Mouse (Mus musculus) neural tube, embryonic 14.5 days (tissue): ENCODE measurements around the gene Akt3. TPM values are rescaled to one million over a fixed set of nuclear protein-coding genes. Genes with fewer than 3 reads are reported as not detected.

ENCODE experiments used
- ATAC-seq: fragments of 200-750 bp; cut with Nextera tagmentation; 2 replicates; pipeline ENCODE4 v1.8.0; 2017; ENCODE audit warnings: low read depth, mild to moderate bottlenecking, moderate TSS enrichment, moderate library complexity
- H3K27ac ChIP-seq: fragments of 300-500 bp; sonication (generic); 2 replicates; pipeline ENCODE4 v1.5.1; 2014; ENCODE audit warnings: low read depth, mild to moderate bottlenecking, control low read depth, low read length, moderate library complexity, mixed read lengths
- H3K27me3 ChIP-seq: fragments of 300-500 bp; sonication (generic); 2 replicates; pipeline ENCODE4 v1.6.1; 2014; ENCODE audit warnings: low read length; ENCODE audit not compliant: control insufficient read depth, insufficient read depth
- H3K36me3 ChIP-seq: fragments of 300-500 bp; sonication (generic); 2 replicates; pipeline ENCODE4 v1.6.1; 2014; ENCODE audit warnings: low read length, mixed read lengths; ENCODE audit not compliant: control insufficient read depth, insufficient read depth
- H3K4me1 ChIP-seq: fragments of 300-500 bp; sonication (generic); 2 replicates; pipeline ENCODE4 v1.6.1; 2014; ENCODE audit warnings: low read length; ENCODE audit not compliant: control insufficient read depth, insufficient read depth
- H3K4me2 ChIP-seq: fragments of 300-500 bp; sonication (generic); 2 replicates; pipeline ENCODE4 v1.6.1; 2014; ENCODE audit warnings: mild to moderate bottlenecking, low read depth, low read length, control low read depth
- H3K4me3 ChIP-seq: fragments of 300-500 bp; sonication (generic); 2 replicates; pipeline ENCODE4 v1.5.1; 2014; ENCODE audit warnings: low read depth, low read length, control low read depth, mixed read lengths
- H3K9ac ChIP-seq: fragments of 300-500 bp; sonication (generic); replicated peaks from 2 replicates; pipeline ENCODE4 v1.6.1; 2014; ENCODE audit warnings: low read depth, mild to moderate bottlenecking, control low read depth, low read length, mixed read lengths
- H3K9me3 ChIP-seq: fragments of 300-500 bp; sonication (generic); 2 replicates; pipeline ENCODE4 v1.6.1; 2016; ENCODE audit warnings: low read length; ENCODE audit not compliant: control insufficient read depth
- WGBS: fragments of 180-500 bp; shearing (Covaris S2); extraction: QIAGEN DNeasy Blood & Tissue Kit; methylation state at CpG from one replicate; pipeline ENCODE4 v1.1.7; 2014; 5-methylcytosine and 5-hydroxymethylcytosine counted together
- polyA plus RNA-seq: library from polyadenylated mRNA; unstranded; fragments of >200 nt; fragmentation: Nextera tagmentation; extraction: Ambion mirVana; gene quantifications from 2 replicates; pipeline ENCODE4 v1.2.1, GENCODE M21; 2014

The Akt3 gene
- polyA plus RNA-seq, 1 experiment from 2014 or later, result 24.0 TPM

- Histone ChIP-seq H3K4me1 (peaks cover 9% of the 10 kb centered on the region; the same call in 1 of the 2 replicates), H3K9ac (no peak overlapping the region), H3K4me2 (no peak overlapping the region), H3K27ac (no peak overlapping the region), H3K9me3 (no peaks in the 10 kb centered on the region), H3K4me3 (no peak overlapping the region), H3K36me3 (no peaks in the 10 kb centered on the region), H3K27me3 (no peaks in the 10 kb centered on the region)
- no peak for ATAC-seq
- 54% methylated on average over 6 of the region's 6 CpGs for WGBS
Measured at GRCm38 (mm10) chr1:177014921-177015439, 243.0 kb downstream of the Akt3 start.

GRCm38 (mm10) chr1:177014346-177014745 lies 243.7 kb downstream of the Akt3 start:
- no peak for ATAC-seq
- no peak overlapping the region for H3K9ac ChIP-seq
- H3K9me3 ChIP-seq, result no peaks in the 10 kb centered on the region
- H3K27me3 ChIP-seq, result no peaks in the 10 kb centered on the region
- H3K4me1 ChIP-seq, result peaks cover 11% of the 10 kb centered on the region; the same call in 1 of the 2 replicates
- no peak overlapping the region for H3K4me3 ChIP-seq
- H3K36me3 ChIP-seq, result no peaks in the 10 kb centered on the region
- no peak overlapping the region for H3K27ac ChIP-seq
- no peak overlapping the region for H3K4me2 ChIP-seq
- WGBS, result 59% methylated on average over 2 of the region's 2 CpGs

GRCm38 (mm10) chr1:177013776-177014175 lies 244.2 kb downstream of the Akt3 start:
- Histone ChIP-seq H3K4me3 (no peak overlapping the region), H3K27me3 (no peaks in the 10 kb centered on the region), H3K9ac (no peak overlapping the region), H3K4me2 (no peak overlapping the region), H3K4me1 (peaks cover 11% of the 10 kb centered on the region; the same call in 1 of the 2 replicates), H3K9me3 (no peaks in the 10 kb centered on the region), H3K36me3 (no peaks in the 10 kb centered on the region), H3K27ac (no peak overlapping the region)
- ATAC-seq, result no peak
- 85% methylated on average over 3 of the region's 3 CpGs for WGBS

GRCm38 (mm10) chr1:177013313-177013712 lies 244.7 kb downstream of the Akt3 start:
- H3K4me2 ChIP-seq, result no peak overlapping the region
- no peak overlapping the region for H3K9ac ChIP-seq
- H3K4me3 ChIP-seq, result no peak overlapping the region
- H3K9me3 ChIP-seq, result no peaks in the 10 kb centered on the region
- H3K36me3 ChIP-seq, result no peaks in the 10 kb centered on the region
- no peaks in the 10 kb centered on the region for H3K27me3 ChIP-seq
- no peak for ATAC-seq
- H3K4me1 ChIP-seq, result peaks cover 11% of the 10 kb centered on the region; the same call in 1 of the 2 replicates
- WGBS, result 84% methylated on average over 1 of the region's 1 CpGs
- no peak overlapping the region for H3K27ac ChIP-seq

- Histone ChIP-seq H3K4me2 (no peak overlapping the region), H3K36me3 (no peaks in the 10 kb centered on the region)
Measured at GRCm38 (mm10) chr1:177012774-177013173, 245.2 kb downstream of the Akt3 start.

GRCm38 (mm10) chr1:177011688-177012087 lies 246.3 kb downstream of the Akt3 start:
- Histone ChIP-seq H3K4me1 (peaks cover 10% of the 10 kb centered on the region; the same call in 1 of the 2 replicates), H3K4me3 (no peak overlapping the region), H3K36me3 (no peaks in the 10 kb centered on the region), H3K9me3 (no peaks in the 10 kb centered on the region), H3K4me2 (no peak overlapping the region), H3K27ac (no peak overlapping the region), H3K9ac (no peak overlapping the region), H3K27me3 (no peaks in the 10 kb centered on the region)
- 81% methylated on average over 13 of the region's 13 CpGs for WGBS
- ATAC-seq, result no peak

More at GRCm38 (mm10) chr1:177012774-177013173, 245.2 kb downstream of the Akt3 start:
- Histone ChIP-seq H3K4me3 (no peak overlapping the region), H3K9me3 (no peaks in the 10 kb centered on the region), H3K4me1 (peaks cover 11% of the 10 kb centered on the region; the same call in 1 of the 2 replicates), H3K27me3 (no peaks in the 10 kb centered on the region), H3K27ac (no peak overlapping the region), H3K9ac (no peak overlapping the region)
- ATAC-seq, result no peak
- 23% methylated on average over 3 of the region's 3 CpGs for WGBS

- Histone ChIP-seq H3K9ac (no peak overlapping the region), H3K27ac (no peak overlapping the region)
- ATAC-seq, result 0 out of 2 replicates have a peak, but pooled peaks have one; percentile 9
Measured at GRCm38 (mm10) chr1:177010607-177011302, 247.2 kb downstream of the Akt3 start.

GRCm38 (mm10) chr1:177010041-177010440 lies 248.0 kb downstream of the Akt3 start:
- Histone ChIP-seq H3K4me2 (no peak overlapping the region), H3K9ac (no peak overlapping the region), H3K9me3 (no peaks in the 10 kb centered on the region), H3K27ac (no peak overlapping the region), H3K36me3 (no peaks in the 10 kb centered on the region), H3K4me1 (peaks cover 9% of the 10 kb centered on the region; the same call in 1 of the 2 replicates), H3K4me3 (no peak overlapping the region), H3K27me3 (no peaks in the 10 kb centered on the region)
- ATAC-seq, result peak; percentile 50; the same call in 1 of the 2 replicates
- 22% methylated on average over 3 of the region's 3 CpGs for WGBS

More at GRCm38 (mm10) chr1:177010607-177011302, 247.2 kb downstream of the Akt3 start:
- Histone ChIP-seq H3K4me3 (no peak overlapping the region), H3K4me1 (peaks cover 9% of the 10 kb centered on the region; the same call in 1 of the 2 replicates), H3K9me3 (no peaks in the 10 kb centered on the region), H3K4me2 (no peak overlapping the region), H3K36me3 (no peaks in the 10 kb centered on the region), H3K27me3 (no peaks in the 10 kb centered on the region)
- WGBS, result 62% methylated on average over 6 of the region's 6 CpGs

- no peak for ATAC-seq
- WGBS, result 71% methylated on average over 1 of the region's 1 CpGs
- H3K9ac ChIP-seq, result no peak overlapping the region
- peaks cover 9% of the 10 kb centered on the region; the same call in 1 of the 2 replicates for H3K4me1 ChIP-seq
- H3K9me3 ChIP-seq, result no peaks in the 10 kb centered on the region
- H3K4me2 ChIP-seq, result no peak overlapping the region
- no peaks in the 10 kb centered on the region for H3K27me3 ChIP-seq
- no peak overlapping the region for H3K27ac ChIP-seq
- no peaks in the 10 kb centered on the region for H3K36me3 ChIP-seq
- H3K4me3 ChIP-seq, result no peak overlapping the region
Measured at GRCm38 (mm10) chr1:177008777-177009176, 249.2 kb downstream of the Akt3 start.
